Mouse (Mus musculus): ENCODE measurements around the gene Fthl17d.
"Not testable (repeated sequence)": the region's sequence is repeated elsewhere in the genome, so short reads cannot be mapped to it uniquely, and the experiment has no call there.

Gene Fthl17d

DNA sequence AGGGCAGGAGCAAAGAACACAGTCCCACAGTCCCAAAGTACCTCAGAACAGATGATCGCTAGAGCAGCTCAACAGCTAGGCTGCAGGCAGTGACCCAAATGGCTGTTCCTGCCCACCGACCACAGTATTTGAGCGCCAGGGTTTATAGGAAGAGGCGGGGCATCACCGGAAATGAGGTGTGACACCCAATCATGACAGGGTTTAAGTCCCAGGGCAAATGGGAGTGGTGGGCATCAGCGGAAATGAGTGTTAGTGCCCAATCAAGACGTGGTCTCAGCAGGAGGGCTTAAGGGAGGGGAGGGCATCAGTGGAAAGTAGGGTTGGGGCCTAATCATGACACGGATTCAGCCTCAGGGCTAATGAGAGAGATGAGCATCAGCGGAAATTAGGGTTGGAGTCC lies at the start of gene Fthl17d:
Gene Fthl17d (minus strand): TSS at position 101 of the 400 bp plus-strand sequence.
- DNase-seq (ENCODE audit: low read depth, low spot score) = not testable (repeated sequence)

GRCm38 (mm10) chrX:9033193-9033592 lies 46.6 kb upstream of the Fthl17d start, which contains the start of gene Fthl17e:
TSS of gene Fthl17e (plus strand) at chrX:9033493.
- not testable (repeated sequence) for DNase-seq (ENCODE audit: low read depth, low spot score)

DNA sequence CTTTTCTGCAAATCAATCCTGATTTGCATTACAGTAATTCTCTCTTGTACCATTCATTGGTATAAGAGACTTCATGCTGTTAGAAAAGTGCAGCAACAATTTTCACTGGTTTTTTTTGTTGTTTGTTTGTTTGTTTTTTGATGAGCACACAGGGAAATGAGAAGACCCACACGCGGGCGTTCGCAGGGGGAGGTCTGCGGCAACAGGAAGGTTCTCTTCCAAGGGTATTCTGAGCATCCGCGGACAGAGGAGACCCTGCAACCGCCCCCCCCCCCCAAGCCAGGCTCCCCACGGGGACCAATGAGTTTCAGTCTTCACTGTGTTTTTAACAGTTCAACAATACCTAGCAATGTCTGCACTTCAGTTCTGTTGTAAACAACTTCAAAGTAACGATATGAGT lies 32.9 kb upstream of the Fthl17d start:
- DNase-seq (ENCODE audit: low read depth, low spot score) = no peak

GRCm38 (mm10) chrX:9016079-9016478 lies 29.5 kb upstream of the Fthl17d start:
- no peak for DNase-seq (ENCODE audit: low read depth, low spot score)

DNA sequence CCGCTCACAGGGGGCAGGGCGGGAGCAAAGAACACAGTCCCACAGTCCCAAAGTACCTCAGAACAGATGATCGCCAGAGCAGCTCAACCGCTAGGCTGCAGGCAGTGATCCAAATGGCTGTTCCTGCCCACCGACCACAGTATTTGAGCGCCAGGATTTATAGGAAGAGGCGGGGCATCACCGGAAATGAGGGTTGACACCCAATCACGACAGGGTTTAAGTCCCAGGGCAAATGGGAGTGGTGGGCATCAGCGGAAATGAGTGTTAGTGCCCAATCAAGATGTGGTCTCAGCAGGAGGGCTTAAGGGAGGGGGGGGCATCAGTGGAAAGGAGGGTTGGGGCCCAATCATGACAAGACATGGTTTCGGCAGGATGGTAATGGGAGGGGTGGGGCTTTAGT lies 10.1 kb downstream of the Fthl17d start, which contains the start of gene Fthl17c:
Gene Fthl17c (minus strand): TSS at position 101 of the 400 bp plus-strand sequence.
- DNase-seq (ENCODE audit: low read depth, low spot score) = not testable (repeated sequence)

DNA sequence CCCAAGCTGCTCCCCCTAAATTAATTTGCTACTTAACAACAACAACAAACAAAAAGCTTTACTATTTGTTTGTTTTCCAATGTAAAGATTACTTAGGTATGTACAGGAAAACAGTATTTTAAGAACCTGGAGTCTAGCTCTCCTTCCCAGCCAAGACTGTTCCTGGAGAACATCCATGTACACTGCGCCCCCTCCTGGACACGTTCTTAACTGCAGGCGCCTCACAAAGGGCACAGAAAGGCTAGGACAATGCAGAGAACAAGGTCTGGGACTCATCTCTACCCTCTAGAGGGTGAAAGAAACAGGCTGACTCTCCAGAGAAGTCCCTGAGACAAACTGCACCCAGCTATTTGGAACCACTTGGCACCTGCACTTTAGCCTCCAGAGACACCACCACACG lies 21.9 kb downstream of the Fthl17d start:
- not testable (repeated sequence) for DNase-seq (ENCODE audit: low read depth, low spot score)

- not testable (repeated sequence) for DNase-seq (ENCODE audit: low read depth, low spot score)
Observed at GRCm38 (mm10) chrX:8962875-8963274, 23.7 kb downstream of the Fthl17d start, which contains the start of gene Fthl17b. TSS of gene Fthl17b (minus strand) at chrX:8962975.

GRCm38 (mm10) chrX:8948130-8948805 lies 38.3 kb downstream of the Fthl17d start:
- peak; percentile 14 for DNase-seq (ENCODE audit: low read depth, low spot score)

- no peak for DNase-seq (ENCODE audit: low read depth, low spot score)
Observed at GRCm38 (mm10) chrX:8944041-8944440, 42.5 kb downstream of the Fthl17d start.

All from skeletal muscle tissue, adult 2 months (tissue).